Mouse (Mus musculus): ENCODE measurements at regions not wholly inside any gene's neighbourhood (a gene's known extent, or its start where the extent isn't known, plus 50 kb on each side); places are given as distances from the start of the nearest gene placed in this dataset.

DNA sequence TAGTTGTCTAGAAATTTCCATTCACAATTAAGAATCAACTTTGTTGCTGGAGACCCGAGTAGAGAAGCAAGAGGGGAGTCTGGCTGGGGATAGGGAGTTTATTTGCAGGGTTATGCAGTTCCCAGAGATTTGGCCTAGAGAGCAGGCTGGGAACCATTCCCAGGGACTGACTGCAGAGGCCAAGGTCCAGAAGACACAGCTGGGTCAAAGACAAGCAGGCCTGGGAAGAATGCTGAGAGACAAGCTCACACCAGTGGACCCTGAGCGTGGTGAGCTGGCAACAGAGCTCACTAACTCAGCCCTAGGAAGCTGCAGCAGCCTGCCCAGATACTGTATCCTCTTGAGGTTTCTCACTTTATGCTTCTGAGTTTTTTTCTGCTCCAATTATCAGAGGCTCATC is 827.9 kb downstream of the Slc4a3 start:
- H3K27me3 ChIP-seq (ENCODE audit: insufficient read depth, low read length) = no peaks in the 10 kb centered on the region
- H3K9ac ChIP-seq (replicated peaks; ENCODE audit: low read length) = no peak overlapping the region
- H3K27ac ChIP-seq = no peak overlapping the region
- H3K36me3 ChIP-seq (ENCODE audit: insufficient read depth, low read length) = no peaks in the 10 kb centered on the region
- ATAC-seq (no peak), DNase-seq (ENCODE audit: low spot score) (no peak)
- WGBS = 53% methylated on average over 2 of the region's 2 CpGs
- no peaks in the 10 kb centered on the region for H3K4me1 ChIP-seq (ENCODE audit: insufficient read depth, low read length)
- H3K4me3 ChIP-seq (ENCODE audit: low read length) = no peak overlapping the region
- H3K9me3 ChIP-seq (ENCODE audit: low read length) = no peaks in the 10 kb centered on the region
- no peak overlapping the region for H3K4me2 ChIP-seq (ENCODE audit: low read depth, low read length)
- TF ChIP-seq CTCF (IDR thresholded peaks at IDR 0.05; ENCODE audit: low read depth) = no peak

DNA sequence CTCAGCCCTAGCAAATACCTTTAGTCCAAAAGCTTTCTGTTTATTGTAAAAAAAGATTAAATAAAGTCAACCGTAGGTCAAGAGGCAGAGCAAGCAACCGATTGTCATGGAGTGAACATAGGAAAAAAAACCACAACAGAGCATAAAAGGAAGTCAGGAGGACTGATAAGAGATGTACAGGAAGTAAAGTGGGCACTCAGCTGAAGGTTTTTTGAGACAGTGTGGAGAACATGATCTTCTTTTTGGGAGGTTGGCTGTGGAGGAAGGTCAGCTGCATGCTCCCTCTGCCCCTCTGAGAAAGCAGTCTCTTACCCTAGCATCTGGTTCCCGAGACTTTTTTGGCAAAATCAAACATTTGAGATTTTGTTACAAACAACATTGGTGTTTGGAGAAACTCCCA is 832.1 kb downstream of the Slc4a3 start:
- Histone ChIP-seq H3K4me1 (ENCODE audit: insufficient read depth, low read length) (no peaks in the 10 kb centered on the region), H3K36me3 (ENCODE audit: insufficient read depth, low read length) (no peaks in the 10 kb centered on the region), H3K27me3 (ENCODE audit: insufficient read depth, low read length) (no peaks in the 10 kb centered on the region), H3K27ac (no peak overlapping the region), H3K9me3 (ENCODE audit: low read length) (no peaks in the 10 kb centered on the region), H3K4me2 (ENCODE audit: low read depth, low read length) (no peak overlapping the region), H3K9ac (replicated peaks; ENCODE audit: low read length) (no peak overlapping the region), H3K4me3 (ENCODE audit: low read length) (no peak overlapping the region)
- 83% methylated on average over 3 of the region's 3 CpGs for WGBS
- DNase-seq (ENCODE audit: low spot score) = no peak
- TF ChIP-seq CTCF (IDR thresholded peaks at IDR 0.05; ENCODE audit: low read depth) = no peak
- no peak for ATAC-seq

DNA sequence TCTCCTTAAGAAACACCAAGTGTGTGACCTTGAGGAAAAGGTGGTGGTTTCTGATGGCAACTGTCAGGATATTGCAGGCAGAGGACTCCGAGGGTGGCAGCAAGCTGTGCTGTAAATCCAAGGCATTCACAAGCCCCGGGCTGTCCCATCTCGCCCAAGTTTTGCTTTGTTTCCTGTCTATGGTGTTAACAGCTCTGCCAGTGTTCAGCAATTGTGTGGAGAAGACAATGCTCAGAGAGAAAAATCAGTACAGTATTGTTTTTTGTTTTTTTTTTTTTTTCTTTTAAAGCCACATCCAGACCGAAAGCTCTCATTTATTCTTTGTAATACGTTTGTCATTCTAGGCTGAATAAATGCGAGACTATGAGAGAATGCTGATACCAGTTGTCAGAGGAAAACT is 846.5 kb downstream of the Slc4a3 start:
- H3K36me3 ChIP-seq (ENCODE audit: insufficient read depth, low read length) = no peaks in the 10 kb centered on the region
- H3K4me2 ChIP-seq (ENCODE audit: low read depth, low read length) = no peak overlapping the region
- TF ChIP-seq CTCF (IDR thresholded peaks at IDR 0.05; ENCODE audit: low read depth) = no peak
- no peak overlapping the region for H3K9ac ChIP-seq (replicated peaks; ENCODE audit: low read length)
- no peaks in the 10 kb centered on the region for H3K27me3 ChIP-seq (ENCODE audit: insufficient read depth, low read length)
- WGBS = 41% methylated on average over 6 of the region's 6 CpGs
- no peak for ATAC-seq
- no peaks in the 10 kb centered on the region for H3K4me1 ChIP-seq (ENCODE audit: insufficient read depth, low read length)
- no peaks in the 10 kb centered on the region for H3K9me3 ChIP-seq (ENCODE audit: low read length)
- H3K27ac ChIP-seq = no peak overlapping the region
- no peak overlapping the region for H3K4me3 ChIP-seq (ENCODE audit: low read length)
- DNase-seq (ENCODE audit: low spot score) = no peak

DNA sequence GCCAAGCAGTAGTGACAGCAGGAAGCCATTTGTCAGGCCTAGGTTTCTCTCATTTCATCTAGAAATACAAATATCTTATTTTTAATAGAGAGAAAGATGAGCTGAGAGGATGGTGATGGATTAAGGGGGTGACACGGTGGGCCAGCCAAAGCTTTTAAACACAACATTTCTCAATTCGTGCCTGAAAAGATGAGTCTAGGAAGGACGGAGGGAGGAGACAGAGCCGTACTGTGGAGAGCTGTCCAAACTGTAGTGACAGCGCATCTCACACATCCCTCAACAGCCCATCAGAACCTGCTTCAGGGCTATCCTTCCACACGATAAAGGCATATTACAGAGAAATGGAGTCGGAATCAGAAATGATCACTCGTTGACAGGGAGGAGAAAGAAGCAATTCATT is 848.0 kb downstream of the Slc4a3 start:
- Histone ChIP-seq H3K4me2 (ENCODE audit: low read depth, low read length) (no peak overlapping the region), H3K9me3 (ENCODE audit: low read length) (no peaks in the 10 kb centered on the region), H3K27ac (no peak overlapping the region), H3K4me3 (ENCODE audit: low read length) (no peak overlapping the region), H3K27me3 (ENCODE audit: insufficient read depth, low read length) (no peaks in the 10 kb centered on the region), H3K4me1 (ENCODE audit: insufficient read depth, low read length) (no peaks in the 10 kb centered on the region), H3K36me3 (ENCODE audit: insufficient read depth, low read length) (no peaks in the 10 kb centered on the region), H3K9ac (replicated peaks; ENCODE audit: low read length) (no peak overlapping the region)
- no peak for TF ChIP-seq CTCF (IDR thresholded peaks at IDR 0.05; ENCODE audit: low read depth)
- no peak for DNase-seq (ENCODE audit: low spot score)
- ATAC-seq = no peak
- 76% methylated on average over 8 of the region's 8 CpGs for WGBS

DNA sequence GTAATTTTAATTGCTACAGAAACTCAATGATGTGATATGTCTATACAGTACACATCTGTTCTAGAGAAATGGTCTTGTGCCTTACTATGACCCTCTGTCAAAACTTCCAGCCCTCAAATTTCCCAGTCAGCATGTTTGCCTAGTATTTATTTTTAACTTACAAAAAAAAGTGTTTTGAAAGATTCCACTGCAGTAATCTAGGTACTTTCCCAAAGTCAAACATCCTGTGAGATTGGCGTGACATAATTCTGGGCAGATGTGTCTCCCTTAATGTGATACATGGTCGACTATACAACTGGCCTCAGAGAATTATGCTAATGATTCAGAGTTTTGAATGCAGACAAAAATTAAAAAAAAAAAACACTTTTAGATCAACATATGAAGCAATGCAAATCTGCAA is 856.8 kb downstream of the Slc4a3 start:
- 70% methylated on average over 2 of the region's 2 CpGs for WGBS
- Histone ChIP-seq H3K27ac (no peak overlapping the region), H3K4me1 (ENCODE audit: insufficient read depth, low read length) (no peaks in the 10 kb centered on the region), H3K9me3 (ENCODE audit: low read length) (no peaks in the 10 kb centered on the region), H3K4me3 (ENCODE audit: low read length) (no peak overlapping the region), H3K4me2 (ENCODE audit: low read depth, low read length) (no peak overlapping the region), H3K27me3 (ENCODE audit: insufficient read depth, low read length) (no peaks in the 10 kb centered on the region), H3K36me3 (ENCODE audit: insufficient read depth, low read length) (no peaks in the 10 kb centered on the region), H3K9ac (replicated peaks; ENCODE audit: low read length) (no peak overlapping the region)
- no peak for TF ChIP-seq CTCF (IDR thresholded peaks at IDR 0.05; ENCODE audit: low read depth)
- DNase-seq (ENCODE audit: low spot score) (no peak), ATAC-seq (no peak)

DNA sequence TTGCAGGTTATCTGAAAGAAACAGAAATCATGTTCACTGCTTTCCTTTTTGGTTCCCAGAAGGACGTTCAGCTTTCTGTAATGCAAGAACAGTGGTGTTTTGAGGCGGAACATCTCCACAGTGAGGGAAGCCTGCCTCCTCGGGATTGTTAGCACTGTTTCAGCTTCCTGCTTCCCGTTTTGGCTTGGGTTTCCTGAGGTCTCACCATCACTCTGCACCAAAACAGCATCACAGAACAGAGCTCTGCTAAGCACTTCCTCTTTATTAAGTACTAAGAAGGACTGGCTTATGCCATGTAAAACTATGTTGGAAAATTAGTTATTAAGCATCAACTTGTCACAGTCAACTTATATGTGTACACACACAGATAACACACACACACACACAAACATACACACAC is 857.9 kb downstream of the Slc4a3 start:
- DNase-seq (ENCODE audit: low spot score) (no peak), ATAC-seq (no peak)
- H3K9me3 ChIP-seq (ENCODE audit: low read length) = no peaks in the 10 kb centered on the region
- H3K27ac ChIP-seq = no peak overlapping the region
- no peak overlapping the region for H3K4me3 ChIP-seq (ENCODE audit: low read length)
- WGBS = 71% methylated on average over 4 of the region's 4 CpGs
- H3K4me1 ChIP-seq (ENCODE audit: insufficient read depth, low read length) = no peaks in the 10 kb centered on the region
- H3K27me3 ChIP-seq (ENCODE audit: insufficient read depth, low read length) = no peaks in the 10 kb centered on the region
- no peak overlapping the region for H3K9ac ChIP-seq (replicated peaks; ENCODE audit: low read length)
- TF ChIP-seq CTCF (IDR thresholded peaks at IDR 0.05; ENCODE audit: low read depth) = no peak
- H3K4me2 ChIP-seq (ENCODE audit: low read depth, low read length) = no peak overlapping the region
- no peaks in the 10 kb centered on the region for H3K36me3 ChIP-seq (ENCODE audit: insufficient read depth, low read length)

DNA sequence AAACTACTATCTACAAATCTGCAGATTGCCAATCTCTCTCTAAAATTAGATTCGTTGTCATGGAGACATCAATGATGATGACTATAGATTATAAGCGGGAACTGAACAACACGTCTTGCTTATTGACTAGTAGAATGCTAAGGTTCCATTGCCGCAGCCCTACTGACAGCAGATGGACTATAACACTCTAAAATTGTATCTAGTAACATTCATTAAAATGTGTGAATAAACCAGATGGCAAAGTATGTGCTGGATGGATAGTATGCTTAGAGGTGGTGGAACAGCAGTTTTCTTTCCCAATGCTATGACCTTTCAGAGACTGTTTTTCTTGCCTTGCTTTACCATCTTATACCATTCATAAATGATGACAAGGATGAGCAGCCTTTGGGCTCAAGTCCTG is 864.7 kb downstream of the Slc4a3 start:
- no peak for DNase-seq (ENCODE audit: low spot score)
- no peak overlapping the region for H3K9ac ChIP-seq (replicated peaks; ENCODE audit: low read length)
- no peak for TF ChIP-seq CTCF (IDR thresholded peaks at IDR 0.05; ENCODE audit: low read depth)
- no peak for ATAC-seq
- 78% methylated on average over 4 of the region's 4 CpGs for WGBS
- no peaks in the 10 kb centered on the region for H3K4me1 ChIP-seq (ENCODE audit: insufficient read depth, low read length)
- H3K27ac ChIP-seq = no peak overlapping the region
- no peaks in the 10 kb centered on the region for H3K9me3 ChIP-seq (ENCODE audit: low read length)
- H3K27me3 ChIP-seq (ENCODE audit: insufficient read depth, low read length) = no peaks in the 10 kb centered on the region
- H3K4me3 ChIP-seq (ENCODE audit: low read length) = no peak overlapping the region
- H3K4me2 ChIP-seq (ENCODE audit: low read depth, low read length) = no peak overlapping the region
- no peaks in the 10 kb centered on the region for H3K36me3 ChIP-seq (ENCODE audit: insufficient read depth, low read length)
